Mouse (Mus musculus): ENCODE data around the gene Sphk1.

Gene Sphk1

GRCm38 (mm10) chr11:116536685-116537084 lies 6.0 kb downstream of the Sphk1 start:
- no peak for DNase-seq (ENCODE audit: low spot score in 2 of 2)

- no peak for DNase-seq (ENCODE audit: low spot score in 2 of 2)
Measured at GRCm38 (mm10) chr11:116537388-116537787, 6.7 kb downstream of the Sphk1 start.

GRCm38 (mm10) chr11:116538142-116538735 lies 7.5 kb downstream of the Sphk1 start:
- DNase-seq (ENCODE audit: low spot score in 2 of 2), result peak; percentile 67 to 70

GRCm38 (mm10) chr11:116541183-116541582 lies 10.5 kb downstream of the Sphk1 start:
- no peak for DNase-seq (ENCODE audit: low spot score in 2 of 2)

- no peak for DNase-seq (ENCODE audit: low spot score in 2 of 2)
Measured at GRCm38 (mm10) chr11:116543110-116543509, 12.4 kb downstream of the Sphk1 start.

GRCm38 (mm10) chr11:116547296-116548060 lies 16.8 kb downstream of the Sphk1 start:
- DNase-seq (ENCODE audit: low spot score in 2 of 2), result no peak

- DNase-seq (ENCODE audit: low spot score in 2 of 2), result no peak
Measured at GRCm38 (mm10) chr11:116548780-116549179, 18.1 kb downstream of the Sphk1 start.

GRCm38 (mm10) chr11:116549273-116550038 lies 18.7 kb downstream of the Sphk1 start:
- no peak for DNase-seq (ENCODE audit: low spot score in 2 of 2)

GRCm38 (mm10) chr11:116550748-116551147 lies 20.0 kb downstream of the Sphk1 start:
- DNase-seq (ENCODE audit: low spot score in 2 of 2), result no peak

- no peak for DNase-seq (ENCODE audit: low spot score in 2 of 2)
Measured at GRCm38 (mm10) chr11:116552194-116552593, 21.5 kb downstream of the Sphk1 start.

GRCm38 (mm10) chr11:116554171-116554878 lies 23.6 kb downstream of the Sphk1 start:
- DNase-seq (ENCODE audit: low spot score in 2 of 2), result no peak

GRCm38 (mm10) chr11:116555572-116555971 lies 24.8 kb downstream of the Sphk1 start:
- no peak for DNase-seq (ENCODE audit: low spot score in 2 of 2)

- DNase-seq (ENCODE audit: low spot score in 2 of 2), result no peak
Measured at GRCm38 (mm10) chr11:116556308-116556707, 25.6 kb downstream of the Sphk1 start.

GRCm38 (mm10) chr11:116565283-116566041 lies 34.7 kb downstream of the Sphk1 start:
- DNase-seq (ENCODE audit: low spot score in 2 of 2), result no peak

- DNase-seq (ENCODE audit: low spot score in 2 of 2), result no peak
Measured at GRCm38 (mm10) chr11:116567531-116567930, 36.8 kb downstream of the Sphk1 start.

- DNase-seq (ENCODE audit: low spot score in 2 of 2), result no peak
Measured at GRCm38 (mm10) chr11:116570821-116571220, 40.1 kb downstream of the Sphk1 start.

- no peak for DNase-seq (ENCODE audit: low spot score in 2 of 2)
Measured at GRCm38 (mm10) chr11:116571767-116572679, 41.3 kb downstream of the Sphk1 start.

GRCm38 (mm10) chr11:116572756-116573543 lies 42.2 kb downstream of the Sphk1 start:
- no peak for DNase-seq (ENCODE audit: low spot score in 2 of 2)

- no peak for DNase-seq (ENCODE audit: low spot score in 2 of 2)
Measured at GRCm38 (mm10) chr11:116574486-116574885, 43.8 kb downstream of the Sphk1 start.
